Mouse (Mus musculus): Measurements from ENCODE around the gene Hist2h2aa1. TPM values are rescaled to one million over a fixed set of nuclear protein-coding genes. Genes with fewer than 3 reads are reported as not detected.
"Not testable (repeated sequence)": the region's sequence is repeated elsewhere in the genome, so short reads cannot be mapped to it uniquely, and the experiment has no call there.

The Hist2h2aa1 gene
- total and polyA plus RNA-seq, 3 experiments, result 0.64 to 1,515 (median 113) TPM

DNA sequence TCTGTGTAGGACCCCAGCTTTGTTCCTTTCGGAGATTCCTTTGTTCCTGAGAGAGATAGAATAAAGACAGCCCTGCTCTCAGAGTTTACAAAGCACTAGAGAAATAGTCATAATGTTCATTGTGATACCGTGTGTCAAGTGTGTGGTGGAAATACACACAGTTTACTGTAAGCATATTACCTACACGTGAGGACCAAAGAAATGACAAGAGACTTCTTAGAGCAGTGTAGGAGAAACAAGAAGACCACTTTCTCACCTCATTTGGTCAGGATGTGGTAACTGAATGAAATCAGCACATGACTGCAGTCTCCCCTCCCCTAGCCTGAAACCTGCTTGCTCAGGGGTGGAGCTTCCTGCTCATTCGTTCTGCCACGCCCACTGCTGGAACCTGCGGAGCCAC is 47.1 kb upstream of the Hist2h2aa1 start:
- Histone ChIP-seq H3K4me1 (ENCODE audit: control insufficient read depth in 1 of 2, insufficient read depth in 2 of 2) (peaks cover 7 to 21% of the 10 kb centered on the region in 2 experiments), H3K4me3 (replicated peaks in 1 of 3; ENCODE audit: low read depth in 2 of 3, low read length in 2 of 3, poor library complexity in 1 of 3) (peak overlapping the region in 2 of 3 experiments; percentile 33 to 65), H3K79me2 (replicated peaks; ENCODE audit: control insufficient read depth, extremely low read depth, insufficient read depth, poor library complexity, severe bottlenecking) (no peaks in the 10 kb centered on the region), H3K9ac (ENCODE audit: insufficient read depth, low read depth) (peak overlapping the region; percentile 70), H3K4me2 (ENCODE audit: insufficient read depth, low read depth, poor library complexity, severe bottlenecking) (peak overlapping the region; percentile 99), H3K9me3 (replicated peaks; ENCODE audit: low read length) (peaks cover 8% of the 10 kb centered on the region), H3K27ac (ENCODE audit: insufficient read depth, low read depth) (no peak overlapping the region; the same call in 1 of the 2 replicates), H3K27me3 (replicated peaks) (no peaks in the 10 kb centered on the region), H3K36me3 (replicated peaks in 1 of 2; ENCODE audit: control insufficient read depth in 1 of 2, insufficient read depth in 1 of 2, low read length in 1 of 2) (peaks cover 4 to 31% of the 10 kb centered on the region in 2 experiments)
- peak; percentile 75 for DNase-seq (ENCODE audit: extremely low read depth)
- in situ Hi-C loops (cut with MboI; ENCODE audit: low pct_ligation_motif_present, low pct_unique_long_range_greater_than_20kb, low sequenced_read_pairs), result no loop called here
- TF ChIP-seq NELFE (IDR thresholded peaks at IDR 0.05; ENCODE audit: low read depth, low read length) (0 out of 2 replicates have a peak, but pooled peaks have one; percentile 42), MYC (IDR thresholded peaks at IDR 0.05; ENCODE audit: low read depth, low read length) (0 out of 2 replicates have a peak, but pooled peaks have one; percentile 47), USF2 (conservative IDR thresholded peaks at IDR 0.05; ENCODE audit: low read depth, low read length) (0 out of 2 replicates have a peak, but pooled peaks have one; percentile 9), MAX (IDR thresholded peaks at IDR 0.05; ENCODE audit: low read length) (peak; percentile 53; the same call in 1 of the 2 replicates), BHLHE40 (IDR thresholded peaks at IDR 0.05; ENCODE audit: low read depth, low read length) (peak; percentile 80), USF1 (IDR thresholded peaks at IDR 0.05; ENCODE audit: low read depth, low read length) (0 out of 2 replicates have a peak, but pooled peaks have one; percentile 9), SIN3A (IDR thresholded peaks at IDR 0.05; ENCODE audit: low read length) (peak; percentile 52; the same call in 1 of the 2 replicates), TBP (conservative IDR thresholded peaks at IDR 0.05; ENCODE audit: low read depth, low read length) (peak; percentile 59; the same call in 1 of the 2 replicates), ETS1 (conservative IDR thresholded peaks at IDR 0.05; ENCODE audit: low read depth, low read length) (no peak), MEF2A (IDR thresholded peaks at IDR 0.05; ENCODE audit: borderline replicate concordance, low read depth, low read length) (no peak), IRF4 (IDR thresholded peaks at IDR 0.05; ENCODE audit: low read depth, low read length) (no peak)
- dilution Hi-C loops (cut with MboI; ENCODE audit: extremely low pct_ligation_motif_present, extremely low pct_unique_long_range_greater_than_20kb, low sequenced_read_pairs), result no loop called here

DNA sequence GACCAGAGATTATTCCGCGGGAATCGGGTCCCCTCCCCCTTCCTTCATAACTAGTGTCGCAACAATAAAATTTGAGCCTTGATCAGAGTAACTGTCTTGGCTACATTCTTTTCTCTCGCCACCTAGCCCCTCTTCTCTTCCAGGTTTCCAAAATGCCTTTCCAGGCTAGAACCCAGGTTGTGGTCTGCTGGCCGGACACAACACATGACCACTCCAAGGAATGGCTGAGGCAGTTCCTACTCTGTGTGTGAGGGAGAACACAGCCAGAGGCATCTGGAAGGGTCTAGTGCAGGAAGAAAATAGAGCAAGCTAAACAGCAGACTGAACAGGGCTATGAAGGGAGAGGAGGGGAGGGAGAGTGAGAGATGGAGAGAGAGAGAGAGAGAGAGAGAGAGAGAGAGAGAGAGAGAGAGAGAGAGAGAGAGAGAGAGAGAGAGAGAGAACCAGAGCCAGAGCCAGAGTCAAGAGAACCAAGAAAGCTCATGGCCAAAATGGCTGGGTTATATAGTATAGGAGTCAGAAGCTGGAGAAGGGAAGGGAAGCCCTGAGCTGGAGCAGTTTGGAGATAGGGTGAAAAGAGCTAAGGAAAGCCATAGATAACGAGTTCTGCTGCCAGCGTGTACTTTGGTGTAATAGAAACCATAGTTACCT is 46.6 kb upstream of the Hist2h2aa1 start:
- H3K9me3 ChIP-seq (replicated peaks; ENCODE audit: low read length); H3K9ac ChIP-seq (ENCODE audit: insufficient read depth, low read depth); in situ Hi-C loops (cut with MboI; ENCODE audit: low pct_ligation_motif_present, low pct_unique_long_range_greater_than_20kb, low sequenced_read_pairs); H3K4me3 ChIP-seq (replicated peaks in 1 of 3; ENCODE audit: low read depth in 2 of 3, low read length in 2 of 3, poor library complexity in 1 of 3); H3K79me2 ChIP-seq (replicated peaks; ENCODE audit: control insufficient read depth, extremely low read depth, insufficient read depth, poor library complexity, severe bottlenecking); dilution Hi-C loops (cut with MboI; ENCODE audit: extremely low pct_ligation_motif_present, extremely low pct_unique_long_range_greater_than_20kb, low sequenced_read_pairs); DNase-seq (ENCODE audit: extremely low read depth); H3K27ac ChIP-seq (ENCODE audit: insufficient read depth, low read depth); H3K27me3 ChIP-seq (replicated peaks): not testable (repeated sequence)
- peaks cover 4 to 25% of the 10 kb centered on the region in 2 experiments for H3K36me3 ChIP-seq (replicated peaks in 1 of 2; ENCODE audit: control insufficient read depth in 1 of 2, insufficient read depth in 1 of 2, low read length in 1 of 2)
- TF ChIP-seq POLR2A (IDR thresholded peaks at IDR 0.05; ENCODE audit: low read depth, low read length), result 0 out of 2 replicates have a peak, but pooled peaks have one; percentile 1
- peak overlapping the region; percentile 16 for H3K4me2 ChIP-seq (ENCODE audit: insufficient read depth, low read depth, poor library complexity, severe bottlenecking)
- peaks cover 7 to 21% of the 10 kb centered on the region in 2 experiments for H3K4me1 ChIP-seq (ENCODE audit: control insufficient read depth in 1 of 2, insufficient read depth in 2 of 2)

DNA sequence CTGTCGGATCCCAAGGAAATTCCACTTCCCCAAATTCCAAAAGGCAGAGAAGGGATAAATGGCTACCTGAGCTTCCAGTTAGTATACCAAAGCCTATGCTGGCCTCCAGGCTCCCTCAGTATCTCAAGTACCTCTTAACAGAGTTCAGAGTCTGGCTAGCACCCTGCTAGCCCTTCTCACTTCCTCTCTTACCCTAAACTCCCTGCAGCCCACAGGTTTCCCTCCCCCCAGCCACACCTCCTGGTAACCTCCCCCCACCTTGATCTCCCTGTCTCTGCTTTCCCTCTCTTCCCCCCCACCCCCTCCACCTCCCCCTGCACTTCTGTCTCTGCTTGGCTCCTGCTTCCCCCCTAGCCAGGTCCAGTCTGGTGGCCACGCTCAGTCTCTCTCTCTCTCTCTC is 45.6 kb upstream of the Hist2h2aa1 start:
- Histone ChIP-seq H3K4me3 (replicated peaks in 1 of 3; ENCODE audit: low read depth in 2 of 3, low read length in 2 of 3, poor library complexity in 1 of 3) (no peak overlapping the region), H3K9me3 (replicated peaks; ENCODE audit: low read length) (peaks cover 8% of the 10 kb centered on the region), H3K79me2 (replicated peaks; ENCODE audit: control insufficient read depth, extremely low read depth, insufficient read depth, poor library complexity, severe bottlenecking) (no peaks in the 10 kb centered on the region), H3K4me2 (ENCODE audit: insufficient read depth, low read depth, poor library complexity, severe bottlenecking) (peak overlapping the region; percentile 39), H3K27ac (ENCODE audit: insufficient read depth, low read depth) (no peak overlapping the region), H3K27me3 (replicated peaks) (no peaks in the 10 kb centered on the region), H3K9ac (ENCODE audit: insufficient read depth, low read depth) (0 out of 2 replicates have a peak overlapping the region, but pooled peaks have one; percentile 23), H3K36me3 (replicated peaks in 1 of 2; ENCODE audit: control insufficient read depth in 1 of 2, insufficient read depth in 1 of 2, low read length in 1 of 2) (peaks cover 0 to 15% of the 10 kb centered on the region in 2 experiments), H3K4me1 (ENCODE audit: control insufficient read depth in 1 of 2, insufficient read depth in 2 of 2) (peaks cover 7 to 21% of the 10 kb centered on the region in 2 experiments)
- DNase-seq (ENCODE audit: extremely low read depth), result peak; percentile 59
- dilution Hi-C loops (cut with MboI; ENCODE audit: extremely low pct_ligation_motif_present, extremely low pct_unique_long_range_greater_than_20kb, low sequenced_read_pairs) (no loop called here), in situ Hi-C loops (cut with MboI; ENCODE audit: low pct_ligation_motif_present, low pct_unique_long_range_greater_than_20kb, low sequenced_read_pairs) (no loop called here)
- no peak for TF ChIP-seq NRF1 (IDR thresholded peaks at IDR 0.05; ENCODE audit: low read depth, low read length)
- no peak for TF ChIP-seq PAX5 (IDR thresholded peaks at IDR 0.05; ENCODE audit: low read length)
- TF ChIP-seq CHD2 (IDR thresholded peaks at IDR 0.05; ENCODE audit: low read length), result peak; percentile 74
- TF ChIP-seq KAT2A (IDR thresholded peaks at IDR 0.05; ENCODE audit: insufficient replicate concordance, low read length), result no peak
- no peak for TF ChIP-seq POLR2A (IDR thresholded peaks at IDR 0.05; ENCODE audit: low read depth, low read length)
- no peak for TF ChIP-seq SIN3A (IDR thresholded peaks at IDR 0.05; ENCODE audit: low read length)
- TF ChIP-seq MYC (IDR thresholded peaks at IDR 0.05; ENCODE audit: low read depth, low read length), result 0 out of 2 replicates have a peak, but pooled peaks have one; percentile 13
- peak; percentile 80 for TF ChIP-seq IRF4 (IDR thresholded peaks at IDR 0.05; ENCODE audit: low read depth, low read length)
- TF ChIP-seq CHD1 (IDR thresholded peaks at IDR 0.05; ENCODE audit: low read depth, low read length), result no peak
- TF ChIP-seq TCF12 (IDR thresholded peaks at IDR 0.05; ENCODE audit: low read depth, low read length), result peak; percentile 46
- no peak for TF ChIP-seq ETS1 (conservative IDR thresholded peaks at IDR 0.05; ENCODE audit: low read depth, low read length)
- TF ChIP-seq ZC3H11A (IDR thresholded peaks at IDR 0.05; ENCODE audit: low read depth, low read length), result no peak
- TF ChIP-seq EP300 (IDR thresholded peaks at IDR 0.05; ENCODE audit: low read length), result peak; percentile 60; the same call in 1 of the 2 replicates
- TF ChIP-seq ZNF384 (IDR thresholded peaks at IDR 0.05; ENCODE audit: low read depth, low read length), result no peak
- no peak for TF ChIP-seq POLR2AphosphoS2 (IDR thresholded peaks at IDR 0.05; ENCODE audit: low read depth, low read length)
- TF ChIP-seq ELF1 (IDR thresholded peaks at IDR 0.05; ENCODE audit: low read depth, low read length), result no peak
- no peak for TF ChIP-seq RCOR1 (conservative IDR thresholded peaks at IDR 0.05; ENCODE audit: low read depth, low read length)

Data from CH12.LX (cell line).